In the genomic region with DNA sequence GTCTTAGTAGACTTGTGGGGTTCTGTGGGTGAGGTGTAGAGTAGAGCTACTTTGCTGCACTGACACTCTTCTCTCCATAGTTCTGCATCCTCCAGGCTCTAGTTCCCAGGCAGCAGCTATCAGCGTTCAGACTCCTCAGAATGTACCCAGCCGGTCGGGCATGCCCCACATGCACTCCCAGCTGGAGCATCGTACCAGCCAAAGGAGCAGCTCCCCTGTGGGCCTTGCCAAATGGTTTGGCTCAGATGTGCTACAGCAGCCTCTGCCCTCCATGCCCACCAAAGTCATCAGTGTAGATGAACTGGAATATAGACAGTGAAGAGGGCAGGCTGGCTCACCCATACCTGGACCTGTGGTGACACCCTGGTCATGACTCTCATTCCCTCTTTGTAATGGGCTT, we compare ENCODE assay signal across 17 mouse cellular contexts. TPM values are rescaled to one million over a fixed set of nuclear protein-coding genes. Genes with fewer than 3 reads are reported as not detected.
DNase-seq lines count a peak whose midpoint lies in the region; ATAC-seq lines count a peak whose summit lies in the region.
"Had no signal": no experiment of that assay in that cellular context is flagged by ENCODE, and none has a peak within 500 bp of the region (broad histone marks: within the 10 kb centered on the region; RNA-seq: fewer than 3 reads in every experiment).

No protein-coding gene starts in this region.

- ATAC-seq in cerebellum, adult (ENCODE audit: insufficient number of reproducible peaks, low FRiP score, low TSS enrichment), result no peak
- ATAC-seq: forebrain, embryonic 13.5 days; midbrain, embryonic 13.5 days; Patski had no signal

- peak; percentile 36 for DNase-seq in cerebellum, adult 11-12 months
- peak; percentile 26 for DNase-seq in layer of hippocampus, adult 11-12 months (ENCODE audit: low spot score)
- no peak for DNase-seq in layer of hippocampus, adult 8-10 months (ENCODE audit: low spot score in 2 of 2)
- DNase-seq in right cerebral cortex, postnatal 14 days, result peak; percentile 10
- DNase-seq in right cerebral cortex, postnatal 10 days (ENCODE audit: low spot score in 2 of 2), result no peak
- DNase-seq in layer of hippocampus, postnatal 36 days, result peak; percentile 27 to 39
- no peak for DNase-seq in thymus, postnatal 36 days
- DNase-seq: adrenal gland, postnatal 10 days; kidney, adult 8-10 months; kidney, postnatal 14 days; liver, embryonic 13.5 days; right cerebral cortex, postnatal 25 days; thymus, adult 2 months had no signal

RNA-seq across cellular contexts. Expression of a gene that starts 22.4 kb away (rescaled TPM):
- 100 to 1,000 TPM in 2 of 4 experiments, 10 to 100 TPM in 2; 89.3 to 113 (median 99.1) TPM for total RNA-seq in layer of hippocampus, adult 8-10 months (2022)
- total RNA-seq in layer of hippocampus, postnatal 36 days (2021), result 100 to 1,000 TPM in 1 of 2 experiments, 10 to 100 TPM in 1; 96.5 to 101 TPM

RNA-seq across cellular contexts. Expression of a gene that starts 41.6 kb away (rescaled TPM):
- total RNA-seq in layer of hippocampus, adult 8-10 months (2022), result 10 to 100 TPM; 65.3 to 75.5 (median 69.9) TPM
- total RNA-seq in layer of hippocampus, postnatal 36 days (2021), result 10 to 100 TPM; 67.2 to 71.1 TPM

RNA-seq across cellular contexts. Expression of a gene that starts 44.9 kb away (rescaled TPM):
- 10 to 100 TPM; 53.5 to 58.4 (median 56.7) TPM for total RNA-seq in layer of hippocampus, adult 8-10 months (2022)
- total RNA-seq in layer of hippocampus, postnatal 36 days (2021), result 10 to 100 TPM; 52.1 to 54.1 TPM

RNA-seq across cellular contexts. Expression of a gene that starts 50.5 kb away (rescaled TPM):
- total RNA-seq in layer of hippocampus, adult 8-10 months (2022), result 100 to 1,000 TPM in 1 of 4 experiments, 10 to 100 TPM in 3; 78.7 to 104 (median 90.0) TPM
- 10 to 100 TPM; 66.4 to 85.4 TPM for total RNA-seq in layer of hippocampus, postnatal 36 days (2021)

Comparison
In these comparisons a context has a peak if more than half of its experiments do, and no peak if none do; other contexts are left out.
1. DNase-seq: peak in cerebellum, adult 11-12 months (single experiment), layer of hippocampus, adult 11-12 months (single experiment), right cerebral cortex, postnatal 14 days (single experiment) and layer of hippocampus, postnatal 36 days (2 of 2); none in layer of hippocampus, adult 8-10 months (0 of 2), right cerebral cortex, postnatal 10 days (0 of 2) and thymus, postnatal 36 days (0 of 2).